In genomic region chr6:139861534-139861933, GRCm38 (mm10) we compare ENCODE assay signal across 31 mouse cellular contexts.
DNase-seq lines count a peak whose midpoint lies in the region; ATAC-seq and TF ChIP-seq lines count a peak whose summit lies in the region.
"Had no signal": no experiment of that assay in that cellular context is flagged by ENCODE, and none has a peak within 500 bp of the region (broad histone marks: within the 10 kb centered on the region; RNA-seq: fewer than 3 reads in every experiment).

No protein-coding gene starts in this region.

- H3K36me3 ChIP-seq in lung, embryonic 15.5 days: no peaks in the 10 kb centered on the region
- no peaks in the 10 kb centered on the region for H3K36me3 ChIP-seq in forebrain, postnatal 0 days (ENCODE audit: insufficient read depth)
- H3K36me3 ChIP-seq: embryonic facial prominence, embryonic 10.5 days; embryonic facial prominence, embryonic 13.5 days; forebrain, embryonic 10.5 days; G1E; hindbrain, embryonic 12.5 days; hindbrain, embryonic 15.5 days had no signal

- H3K9me3 ChIP-seq in lung, embryonic 15.5 days: no peaks in the 10 kb centered on the region
- H3K9me3 ChIP-seq in forebrain, postnatal 0 days (ENCODE audit: low read length): no peaks in the 10 kb centered on the region
- H3K9me3 ChIP-seq: embryonic facial prominence, embryonic 10.5 days; embryonic facial prominence, embryonic 13.5 days; forebrain, embryonic 10.5 days; forebrain, embryonic 13.5 days; hindbrain, embryonic 12.5 days; hindbrain, embryonic 15.5 days had no signal

- no peak overlapping the region for H3K9ac ChIP-seq in lung, embryonic 15.5 days
- no peak overlapping the region for H3K9ac ChIP-seq in forebrain, postnatal 0 days
- H3K9ac ChIP-seq: embryonic facial prominence, embryonic 13.5 days; forebrain, embryonic 13.5 days; hindbrain, embryonic 12.5 days; hindbrain, embryonic 15.5 days had no signal

- TF ChIP-seq CTCF in forebrain, postnatal 0 days (IDR thresholded peaks at IDR 0.05; ENCODE audit: low read depth): no peak

- H3K27me3 ChIP-seq in lung, embryonic 15.5 days: no peaks in the 10 kb centered on the region
- H3K27me3 ChIP-seq in forebrain, postnatal 0 days (ENCODE audit: insufficient read depth, low read length): no peaks in the 10 kb centered on the region
- H3K27me3 ChIP-seq: CH12.LX; embryonic facial prominence, embryonic 13.5 days; forebrain, embryonic 13.5 days; hindbrain, embryonic 12.5 days; hindbrain, embryonic 15.5 days; Patski had no signal

- 0 out of 2 replicates have a peak, but pooled peaks cover 3% of the 10 kb centered on the region for H3K4me1 ChIP-seq in lung, embryonic 15.5 days
- no peaks in the 10 kb centered on the region for H3K4me1 ChIP-seq in forebrain, postnatal 0 days (ENCODE audit: insufficient read depth)
- H3K4me1 ChIP-seq: embryonic facial prominence, embryonic 10.5 days; embryonic facial prominence, embryonic 13.5 days; forebrain, embryonic 10.5 days; forebrain, embryonic 13.5 days; hindbrain, embryonic 12.5 days; hindbrain, embryonic 15.5 days had no signal

- no peak overlapping the region for H3K4me3 ChIP-seq in lung, embryonic 15.5 days
- H3K4me3 ChIP-seq in forebrain, postnatal 0 days (ENCODE audit: low read depth, low read length): no peak overlapping the region
- H3K4me3 ChIP-seq: embryonic facial prominence, embryonic 10.5 days; embryonic facial prominence, embryonic 13.5 days; erythroblast, embryonic 14.5 days; forebrain, embryonic 10.5 days; forebrain, embryonic 13.5 days; gastrocnemius, adult 2 months; hindbrain, embryonic 12.5 days; hindbrain, embryonic 15.5 days had no signal

- H3K4me2 ChIP-seq in lung, embryonic 15.5 days: no peak overlapping the region
- H3K4me2 ChIP-seq in forebrain, postnatal 0 days (ENCODE audit: low read depth): no peak overlapping the region
- H3K4me2 ChIP-seq: embryonic facial prominence, embryonic 13.5 days; forebrain, embryonic 13.5 days; heart, embryonic 11.5 days; hindbrain, embryonic 12.5 days; hindbrain, embryonic 15.5 days had no signal

- ATAC-seq in lung, embryonic 15.5 days (ENCODE audit: borderline replicate concordance, extremely low read depth, low FRiP score, low TSS enrichment): peak; percentile 52; the same call in 1 of the 2 replicates
- peak; percentile 97 for ATAC-seq in granulocyte monocyte progenitor cell, adult 5-6 weeks (replicated peaks; ENCODE audit: poor library complexity, severe bottlenecking)
- no peak for ATAC-seq in forebrain, postnatal 0 days
- ATAC-seq: forebrain, embryonic 13.5 days; forebrain, embryonic 16.5 days; Patski had no signal

- no peak overlapping the region for H3K27ac ChIP-seq in lung, embryonic 15.5 days
- no peak overlapping the region for H3K27ac ChIP-seq in forebrain, postnatal 0 days (ENCODE audit: low read depth, low read length)
- H3K27ac ChIP-seq: embryonic facial prominence, embryonic 10.5 days; embryonic facial prominence, embryonic 13.5 days; forebrain, embryonic 10.5 days; forebrain, embryonic 13.5 days; gastrocnemius, adult 2 months; hindbrain, embryonic 12.5 days; hindbrain, embryonic 15.5 days had no signal

- no peak for DNase-seq in lung, postnatal 4 days
- DNase-seq in retina, postnatal 1 day: peak; percentile 18
- no peak for DNase-seq in retina, embryonic 14.5 days (ENCODE audit: low spot score)
- DNase-seq in layer of hippocampus, postnatal 25 days (ENCODE audit: extremely low spot score in 1 of 2, low spot score in 1 of 2): no peak
- DNase-seq in forebrain, postnatal 0 days: no peak
- no peak for DNase-seq in gastrocnemius, postnatal 4 days (ENCODE audit: low spot score in 2 of 2)
- DNase-seq: adrenal gland, adult 2 months; adrenal gland, postnatal 14 days; B cell, adult 2 months; cerebellum, adult 11 months; cerebellum, adult 2 months; cerebellum, adult 9-11 months; cerebellum, postnatal 25 days; embryo, embryonic 11 days; gastrocnemius, adult 2 months; gastrocnemius, postnatal 14 days; heart, adult 11 months had no signal

- WGBS in lung, embryonic 15.5 days: 57% methylated on average over 2 of the region's 2 CpGs
- 92% methylated on average over 2 of the region's 2 CpGs for WGBS in forebrain, postnatal 0 days
